ENCODE assay signal across 8 mouse cellular contexts in genomic region chr11:121703619-121704215, GRCm38 (mm10). TPM values are rescaled to one million over a fixed set of nuclear protein-coding genes. Genes with fewer than 3 reads are reported as not detected.
DNase-seq lines count a peak whose midpoint lies in the region; ATAC-seq and TF ChIP-seq lines count a peak whose summit lies in the region.

No protein-coding gene starts in this region.

- 15% methylated on average over 16 of the region's 16 CpGs for WGBS in embryonic facial prominence, embryonic 10.5 days
- WGBS in hindbrain, postnatal 0 days, result 10% methylated on average over 16 of the region's 16 CpGs
- WGBS in liver, embryonic 15.5 days (ENCODE audit: insufficient replicate concordance), result 16% methylated on average over 16 of the region's 16 CpGs
- 14% methylated on average over 16 of the region's 16 CpGs for WGBS in stomach, embryonic 16.5 days

- peaks cover 44% of the 10 kb centered on the region for H3K4me1 ChIP-seq in embryonic facial prominence, embryonic 10.5 days
- peaks cover 9% of the 10 kb centered on the region; the same call in 1 of the 2 replicates for H3K4me1 ChIP-seq in hindbrain, postnatal 0 days (ENCODE audit: insufficient read depth, low read length)
- 0 out of 2 replicates have a peak, but pooled peaks cover 17% of the 10 kb centered on the region for H3K4me1 ChIP-seq in liver, embryonic 15.5 days (replicated peaks)
- peaks cover 33% of the 10 kb centered on the region for H3K4me1 ChIP-seq in stomach, embryonic 16.5 days (ENCODE audit: control insufficient read depth, insufficient read depth, low read length)

- no peak for TF ChIP-seq CTCF in layer of hippocampus, adult 2 months (conservative IDR thresholded peaks at IDR 0.05)
- no peak for TF ChIP-seq CTCF in hindbrain, postnatal 0 days (IDR thresholded peaks at IDR 0.05; ENCODE audit: low read depth)

- H3K9ac ChIP-seq in hindbrain, postnatal 0 days (replicated peaks; ENCODE audit: low read length), result peak overlapping the region; percentile 62
- H3K9ac ChIP-seq in liver, embryonic 15.5 days, result no peak overlapping the region
- H3K9ac ChIP-seq in stomach, embryonic 16.5 days (ENCODE audit: low read length), result peak overlapping the region; percentile 83

- H3K27me3 ChIP-seq in embryonic facial prominence, embryonic 10.5 days (replicated peaks; ENCODE audit: low read depth, poor library complexity, severe bottlenecking), result peaks cover 56% of the 10 kb centered on the region
- H3K27me3 ChIP-seq in hindbrain, postnatal 0 days (ENCODE audit: insufficient read depth, low read length), result no peaks in the 10 kb centered on the region
- H3K27me3 ChIP-seq in liver, embryonic 15.5 days, result peaks cover 71% of the 10 kb centered on the region
- H3K27me3 ChIP-seq in stomach, embryonic 16.5 days (ENCODE audit: control insufficient read depth, insufficient read depth, low read length), result no peaks in the 10 kb centered on the region

- no peaks in the 10 kb centered on the region for H3K36me3 ChIP-seq in embryonic facial prominence, embryonic 10.5 days (replicated peaks)
- no peaks in the 10 kb centered on the region for H3K36me3 ChIP-seq in hindbrain, postnatal 0 days (ENCODE audit: insufficient read depth, low read length)
- H3K36me3 ChIP-seq in liver, embryonic 15.5 days (replicated peaks), result no peaks in the 10 kb centered on the region
- no peaks in the 10 kb centered on the region for H3K36me3 ChIP-seq in stomach, embryonic 16.5 days (ENCODE audit: control insufficient read depth, insufficient read depth, low read length)

- no peak; the same call in 1 of the 2 replicates for ATAC-seq in hindbrain, postnatal 0 days
- no peak for ATAC-seq in liver, embryonic 15.5 days (ENCODE audit: insufficient read depth)
- no peak for ATAC-seq in stomach, embryonic 16.5 days (ENCODE audit: insufficient read depth, low FRiP score)

- no peaks in the 10 kb centered on the region for H3K9me3 ChIP-seq in embryonic facial prominence, embryonic 10.5 days
- H3K9me3 ChIP-seq in hindbrain, postnatal 0 days (ENCODE audit: low read length), result no peaks in the 10 kb centered on the region
- H3K9me3 ChIP-seq in liver, embryonic 15.5 days (replicated peaks), result no peaks in the 10 kb centered on the region
- H3K9me3 ChIP-seq in stomach, embryonic 16.5 days (replicated peaks; ENCODE audit: control insufficient read depth, low read length), result no peaks in the 10 kb centered on the region

- H3K4me2 ChIP-seq in hindbrain, postnatal 0 days (ENCODE audit: low read depth, low read length), result peak overlapping the region; percentile 98
- peak overlapping the region; percentile 79 for H3K4me2 ChIP-seq in liver, embryonic 15.5 days
- H3K4me2 ChIP-seq in stomach, embryonic 16.5 days (ENCODE audit: low read depth, low read length), result peak overlapping the region; percentile 97

- H3K4me3 ChIP-seq in layer of hippocampus, adult 2 months, result peak overlapping the region; percentile 76
- peak overlapping the region; percentile 77 for H3K4me3 ChIP-seq in embryonic facial prominence, embryonic 10.5 days
- H3K4me3 ChIP-seq in hindbrain, postnatal 0 days (ENCODE audit: low read length), result peak overlapping the region; percentile 82
- peak overlapping the region; percentile 59 for H3K4me3 ChIP-seq in liver, embryonic 15.5 days (replicated peaks)
- H3K4me3 ChIP-seq in stomach, embryonic 16.5 days (replicated peaks; ENCODE audit: low read length), result peak overlapping the region; percentile 81

- peak in 1 of 2 experiments; percentile 25 for DNase-seq in layer of hippocampus, adult 2 months (ENCODE audit: low spot score in 2 of 2)
- DNase-seq in layer of hippocampus, adult 9-11 months, result no peak
- peak; percentile 10 for DNase-seq in R1 (ENCODE audit: low read depth, low spot score)
- peak; percentile 16 for DNase-seq in embryonic facial prominence, embryonic 10.5 days (ENCODE audit: low spot score)
- DNase-seq in hindbrain, postnatal 0 days (ENCODE audit: low spot score), result peak; percentile 24
- DNase-seq in thymus, postnatal 4 days, result no peak

- peak overlapping the region; percentile 79 for H3K27ac ChIP-seq in layer of hippocampus, adult 2 months
- no peak overlapping the region; the same call in 1 of the 2 replicates for H3K27ac ChIP-seq in embryonic facial prominence, embryonic 10.5 days (replicated peaks)
- H3K27ac ChIP-seq in hindbrain, postnatal 0 days, result peak overlapping the region; percentile 72; the same call in 1 of the 2 replicates
- no peak overlapping the region for H3K27ac ChIP-seq in liver, embryonic 15.5 days (replicated peaks)
- peak overlapping the region; percentile 75; the same call in 1 of the 2 replicates for H3K27ac ChIP-seq in stomach, embryonic 16.5 days (ENCODE audit: low read length)

RNA-seq across cellular contexts. Expression of gene Metrnl, which starts 2.4 kb away (rescaled TPM):
- 10 to 100 TPM; 10.3 to 10.7 TPM for total RNA-seq in layer of hippocampus, adult 2 months (2021)
- 8.4 and 8.5 TPM in 2 replicates for polyA plus RNA-seq in embryonic facial prominence, embryonic 10.5 days (2016; fragmentation: Nextera tagmentation; extraction: Ambion mirVana)
- 24.4 and 33.2 TPM in 2 replicates for total RNA-seq in hindbrain, postnatal 0 days (2014; rRNA removed)
- 17.0 and 19.5 TPM in 2 replicates for polyA plus RNA-seq in hindbrain, postnatal 0 days (2015; fragmentation: Nextera tagmentation; extraction: Ambion mirVana)
- polyA plus RNA-seq in liver, embryonic 15.5 days (2015; fragmentation: Nextera tagmentation; extraction: Ambion mirVana), result 3.4 and 4.2 TPM in 2 replicates
- 38.5 and 48.1 TPM in 2 replicates for polyA plus RNA-seq in stomach, embryonic 16.5 days (2015; fragmentation: Nextera tagmentation; extraction: Ambion mirVana)

RNA-seq across cellular contexts. Expression of gene B3gntl1, which starts 30.8 kb away (rescaled TPM):
- total RNA-seq in layer of hippocampus, adult 2 months (2021), result 1 to 10 TPM; 7.1 to 8.1 TPM
- 5.8 and 6.6 TPM in 2 replicates for polyA plus RNA-seq in embryonic facial prominence, embryonic 10.5 days (2016; fragmentation: Nextera tagmentation; extraction: Ambion mirVana)
- 9.6 and 11.0 TPM in 2 replicates for total RNA-seq in hindbrain, postnatal 0 days (2014; rRNA removed)
- 6.0 and 6.2 TPM in 2 replicates for polyA plus RNA-seq in hindbrain, postnatal 0 days (2015; fragmentation: Nextera tagmentation; extraction: Ambion mirVana)
- 1.8 and 2.0 TPM in 2 replicates for polyA plus RNA-seq in liver, embryonic 15.5 days (2015; fragmentation: Nextera tagmentation; extraction: Ambion mirVana)
- 8.7 and 9.1 TPM in 2 replicates for polyA plus RNA-seq in stomach, embryonic 16.5 days (2015; fragmentation: Nextera tagmentation; extraction: Ambion mirVana)

Comparison
In these comparisons a context has a peak if more than half of its experiments do, and no peak if none do; other contexts are left out.
1. DNase-seq: peak in R1 (single experiment), embryonic facial prominence, embryonic 10.5 days (single experiment) and hindbrain, postnatal 0 days (single experiment); none in layer of hippocampus, adult 9-11 months (single experiment) and thymus, postnatal 4 days (single experiment).
2. H3K27ac ChIP-seq: peak in layer of hippocampus, adult 2 months (single experiment), hindbrain, postnatal 0 days (single experiment) and stomach, embryonic 16.5 days (single experiment); none in embryonic facial prominence, embryonic 10.5 days (single experiment) and liver, embryonic 15.5 days (single experiment).
3. Peak in every context shown above with its lines, with median percentiles within 50 percentile points of each other: H3K4me3 ChIP-seq and H3K4me2 ChIP-seq.